Mouse (Mus musculus) spleen, adult 2 months (tissue): ENCODE measurements at regions not wholly inside any gene's neighbourhood (a gene's known extent, or its start where the extent isn't known, plus 50 kb on each side); places are given as distances from the start of the nearest gene placed in this dataset.

Source experiments
- DNase-seq, 2 experiments: peaks; one replicate each; pipeline versions ENCODE4 v3.0.0 to v3.0.0-alpha.2; 2012 to 2021; ENCODE audit warnings: low spot score in 2 of 2, low read depth in 1 of 2
- H3K27ac ChIP-seq: fragments of 200-500 bp; 2 replicates; pipeline ENCODE4 v1.5.1; 2012; ENCODE audit warnings: low read length, inconsistent platforms; ENCODE audit not compliant: insufficient read depth
- H3K27me3 ChIP-seq: fragments of 200-500 bp; 2 replicates; pipeline ENCODE4 v1.6.1; 2012; ENCODE audit warnings: mild to moderate bottlenecking, moderate library complexity, low read length, inconsistent platforms; ENCODE audit not compliant: control insufficient read depth, insufficient read depth
- H3K36me3 ChIP-seq: fragments of 200-500 bp; 2 replicates; pipeline ENCODE4 v1.6.1; 2012; ENCODE audit warnings: mild to moderate bottlenecking, low read length, inconsistent platforms; ENCODE audit not compliant: control insufficient read depth, insufficient read depth
- H3K4me1 ChIP-seq: fragments of 200-500 bp; 2 replicates; pipeline ENCODE4 v1.6.1; 2011; ENCODE audit warnings: inconsistent platforms; ENCODE audit not compliant: control insufficient read depth, insufficient read depth, insufficient read length
- H3K4me3 ChIP-seq: fragments of 200-500 bp; 2 replicates; pipeline ENCODE4 v1.5.1; 2011; ENCODE audit warnings: mild to moderate bottlenecking, inconsistent platforms; ENCODE audit not compliant: insufficient read depth, insufficient read length; ENCODE audit errors: extremely low read depth
- CTCF ChIP-seq: fragments of 200-500 bp; IDR thresholded peaks from 2 replicates; pipeline ENCODE4 v1.5.1; 2011; ENCODE audit warnings: mild to moderate bottlenecking, inconsistent platforms; ENCODE audit not compliant: insufficient read depth, insufficient read length, insufficient replicate concordance; ENCODE audit errors: extremely low read depth
- POLR2A ChIP-seq: fragments of 200-500 bp; IDR thresholded peaks from 2 replicates; pipeline ENCODE4 v1.6.1; 2011; ENCODE audit warnings: low read depth, low read length, inconsistent platforms
- WGBS: fragments of 180-500 bp; shearing (Covaris S2); methylation state at CpG from one replicate; pipeline ENCODE4 v1.1.7; 2018; 5-methylcytosine and 5-hydroxymethylcytosine counted together

DNA sequence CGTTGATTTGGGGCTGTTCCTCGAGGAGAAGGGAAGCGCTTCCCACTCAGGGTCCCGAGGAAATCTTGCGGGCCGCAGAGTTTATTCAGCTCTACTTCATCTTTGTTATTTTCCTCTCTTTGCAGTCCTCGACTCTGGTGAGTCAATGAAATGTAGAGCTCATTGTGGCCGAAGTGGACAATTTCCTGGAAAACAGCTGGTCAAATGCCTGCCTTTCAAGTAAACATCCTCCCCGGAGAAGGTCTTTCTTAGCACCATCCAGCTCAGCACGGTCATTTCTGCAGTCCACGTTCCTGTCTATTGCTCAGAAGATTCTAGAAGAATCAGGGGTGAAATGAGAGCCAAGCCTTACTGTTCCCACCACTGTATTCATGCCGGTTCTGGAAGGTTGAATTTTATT is 133.0 kb downstream of the Bcas1 start:
- H3K4me3 ChIP-seq = no peak overlapping the region
- peaks cover 9% of the 10 kb centered on the region; the same call in 1 of the 2 replicates for H3K4me1 ChIP-seq
- no peaks in the 10 kb centered on the region for H3K27me3 ChIP-seq
- WGBS = 84% methylated on average over 12 of the region's 12 CpGs
- no peak for DNase-seq
- no peaks in the 10 kb centered on the region for H3K36me3 ChIP-seq
- TF ChIP-seq POLR2A = no peak
- no peak for TF ChIP-seq CTCF
- no peak overlapping the region for H3K27ac ChIP-seq

DNA sequence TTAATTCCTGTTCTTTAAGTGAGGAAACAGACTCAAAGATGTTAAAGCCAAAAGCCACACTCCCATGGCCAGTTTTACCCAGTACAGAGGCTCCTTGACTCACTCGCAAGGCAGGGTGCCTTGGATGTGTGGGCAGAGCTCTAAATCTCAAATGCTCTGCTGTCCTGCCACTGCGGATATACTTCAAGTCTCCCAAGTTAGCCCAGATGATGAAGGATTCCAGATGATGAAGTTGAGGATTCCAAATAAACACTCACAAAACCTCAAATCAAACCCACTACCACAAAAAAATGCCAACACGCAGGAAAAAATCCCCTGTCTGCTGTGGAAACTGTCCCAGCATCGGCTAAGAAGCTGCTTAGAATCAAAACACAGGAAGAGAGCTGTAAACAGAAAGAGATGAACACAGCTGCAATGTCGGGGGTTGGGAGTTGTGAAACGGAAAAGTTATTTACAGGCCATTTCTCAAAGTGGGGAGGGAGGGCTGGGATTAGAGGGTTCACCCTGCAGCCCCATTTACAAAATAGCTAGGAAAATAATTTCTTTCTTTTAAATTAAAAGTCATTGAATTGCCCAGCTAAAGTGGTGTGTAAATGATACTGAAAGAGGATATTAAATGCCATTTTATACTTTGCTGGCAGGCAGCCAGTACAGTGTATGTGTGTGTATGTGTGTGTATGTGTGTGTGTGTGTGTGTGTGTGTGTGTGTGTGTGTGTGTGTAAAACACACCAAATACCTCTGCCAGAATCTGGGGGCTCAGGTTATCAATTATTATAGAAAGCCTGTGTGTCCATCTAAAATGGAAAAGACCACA is 135.6 kb downstream of the Bcas1 start:
- TF ChIP-seq CTCF (no peak), POLR2A (no peak)
- Histone ChIP-seq H3K27me3 (no peaks in the 10 kb centered on the region), H3K4me1 (peaks cover 16% of the 10 kb centered on the region), H3K4me3 (no peak overlapping the region), H3K27ac (peak overlapping the region; percentile 33; the same call in 1 of the 2 replicates), H3K36me3 (no peaks in the 10 kb centered on the region)
- DNase-seq = no peak
- WGBS = 5% methylated on average over 6 of the region's 6 CpGs

DNA sequence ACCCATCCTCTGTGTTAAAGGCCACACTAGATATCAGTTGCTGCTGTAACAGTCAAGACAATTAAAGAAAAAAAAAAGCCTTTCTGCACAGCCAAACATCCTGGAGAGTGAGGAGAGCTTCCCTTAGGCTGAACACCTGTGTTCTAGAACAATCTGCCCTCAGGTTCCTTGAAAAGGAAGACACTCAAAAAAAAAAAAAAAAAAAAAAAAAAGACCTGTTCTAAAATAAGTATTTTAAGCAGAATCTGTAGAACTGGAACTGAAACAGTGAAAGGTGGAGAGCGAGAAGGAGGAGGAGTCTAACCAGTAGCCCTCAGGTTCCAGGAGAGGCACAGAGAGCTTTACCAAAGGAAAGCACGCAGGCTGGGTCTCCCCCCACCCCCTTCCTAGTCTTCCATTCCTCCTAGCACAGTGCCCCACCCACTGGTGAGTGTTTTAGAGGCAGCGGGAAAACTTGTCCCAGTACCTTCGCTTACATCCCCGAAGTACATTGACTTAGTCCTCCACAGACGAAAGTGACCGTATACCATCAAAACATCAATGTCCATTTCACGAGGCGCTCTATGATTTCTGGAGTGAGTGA is 138.2 kb downstream of the Bcas1 start:
- no peak for DNase-seq
- Histone ChIP-seq H3K4me3 (no peak overlapping the region), H3K27me3 (no peaks in the 10 kb centered on the region), H3K27ac (no peak overlapping the region), H3K36me3 (no peaks in the 10 kb centered on the region), H3K4me1 (peaks cover 16% of the 10 kb centered on the region)
- TF ChIP-seq CTCF (no peak), POLR2A (no peak)
- WGBS = 81% methylated on average over 9 of the region's 9 CpGs

GRCm38 (mm10) chr2:170288787-170289186 is 138.9 kb downstream of the Bcas1 start:
- DNase-seq = no peak
- Histone ChIP-seq H3K27me3 (no peaks in the 10 kb centered on the region), H3K36me3 (no peaks in the 10 kb centered on the region), H3K4me1 (peaks cover 16% of the 10 kb centered on the region), H3K4me3 (no peak overlapping the region), H3K27ac (no peak overlapping the region)
- no peak for TF ChIP-seq POLR2A
- TF ChIP-seq CTCF = no peak
- WGBS = 91% methylated on average over 7 of the region's 7 CpGs

GRCm38 (mm10) chr2:170288196-170288595 is 139.4 kb downstream of the Bcas1 start:
- Histone ChIP-seq H3K4me1 (peaks cover 16% of the 10 kb centered on the region), H3K36me3 (no peaks in the 10 kb centered on the region), H3K4me3 (no peak overlapping the region), H3K27ac (no peak overlapping the region), H3K27me3 (no peaks in the 10 kb centered on the region)
- no peak for DNase-seq
- no peak for TF ChIP-seq POLR2A
- TF ChIP-seq CTCF = no peak
- WGBS = 53% methylated on average over 11 of the region's 11 CpGs

- Histone ChIP-seq H3K27ac (peak overlapping the region; percentile 53; the same call in 1 of the 2 replicates), H3K27me3 (no peaks in the 10 kb centered on the region), H3K4me1 (peaks cover 13% of the 10 kb centered on the region), H3K36me3 (no peaks in the 10 kb centered on the region), H3K4me3 (peak overlapping the region; percentile 41)
- TF ChIP-seq CTCF (no peak), POLR2A (no peak)
- DNase-seq = no peak
- 25% methylated on average over 27 of the region's 27 CpGs for WGBS
Measured at GRCm38 (mm10) chr2:170287301-170287885, 139.5 kb upstream of the Zfp217 start.
